Mouse (Mus musculus) CH12.LX (cell line): ENCODE measurements around the gene Tcf25. TPM values are rescaled to one million over a fixed set of nuclear protein-coding genes. Genes with fewer than 3 reads are reported as not detected.

Source experiments
- DNase-seq: peaks from one replicate; pipeline ENCODE4 v3.0.0-alpha.2; 2013; ENCODE audit errors: extremely low read depth
- H3K27ac ChIP-seq: 2 replicates; pipeline ENCODE4 v1.5.1; 2012; ENCODE audit warnings: low read depth, mild to moderate bottlenecking, control low read depth, moderate library complexity; ENCODE audit not compliant: insufficient read depth
- H3K27me3 ChIP-seq: replicated peaks from 2 replicates; pipeline ENCODE3; 2012; ENCODE audit warnings: inconsistent platforms
- H3K36me3 ChIP-seq, 2 experiments: replicated peaks in 1 of 2; 2 replicates each; pipeline versions ENCODE3 to v1.6.1; 2012; ENCODE audit warnings: inconsistent platforms in 1 of 2, low read length in 1 of 2, mild to moderate bottlenecking in 1 of 2, mixed read lengths in 1 of 2, moderate library complexity in 1 of 2; ENCODE audit not compliant: control insufficient read depth in 1 of 2, insufficient read depth in 1 of 2
- H3K4me1 ChIP-seq, 2 experiments: 2 replicates each; pipeline ENCODE4 v1.6.1; 2012; ENCODE audit warnings: inconsistent platforms in 1 of 2, moderate library complexity in 1 of 2; ENCODE audit not compliant: insufficient read depth in 2 of 2, control insufficient read depth in 1 of 2
- H3K4me2 ChIP-seq: 2 replicates; pipeline ENCODE4 v1.6.1; 2012; ENCODE audit warnings: low read depth, mild to moderate bottlenecking, control low read depth; ENCODE audit not compliant: poor library complexity, insufficient read depth, severe bottlenecking
- H3K4me3 ChIP-seq, 3 experiments: fragments of 150-350 bp in 1 of 3; sonication (generic) in 1 of 3; replicated peaks in 1 of 3; 2 replicates each; pipeline versions ENCODE3 to v1.5.1; 2011 to 2012; ENCODE audit warnings: low read depth in 2 of 3, low read length in 2 of 3, mild to moderate bottlenecking in 2 of 3, moderate library complexity in 2 of 3, control low read depth in 1 of 3, improper control_type of control experiment in 1 of 3, inconsistent platforms in 1 of 3, mixed read lengths in 1 of 3; ENCODE audit not compliant: poor library complexity in 1 of 3
- H3K79me2 ChIP-seq: replicated peaks from 2 replicates; pipeline ENCODE4 v1.6.1; 2012; ENCODE audit warnings: mild to moderate bottlenecking, moderate library complexity; ENCODE audit not compliant: control insufficient read depth, poor library complexity, insufficient read depth, severe bottlenecking; ENCODE audit errors: extremely low read depth
- H3K9ac ChIP-seq: 2 replicates; pipeline ENCODE4 v1.6.1; 2012; ENCODE audit warnings: low read depth, mild to moderate bottlenecking, control low read depth, moderate library complexity; ENCODE audit not compliant: insufficient read depth
- H3K9me3 ChIP-seq: replicated peaks from 2 replicates; pipeline ENCODE3; 2012; ENCODE audit warnings: low read length, inconsistent platforms, mixed read lengths
- BHLHE40 ChIP-seq: IDR thresholded peaks from 2 replicates; pipeline ENCODE4 v1.6.1; 2011; ENCODE audit warnings: mild to moderate bottlenecking, low read depth, low read length, improper control_type of control experiment
- CTCF ChIP-seq, 2 experiments: IDR thresholded peaks in 1 of 2; conservative IDR thresholded peaks in 1 of 2; 2 replicates each; pipeline ENCODE4 v1.5.1; 2011 to 2012; ENCODE audit warnings: low read depth in 2 of 2, low read length in 2 of 2, improper control_type of control experiment in 1 of 2, inconsistent platforms in 1 of 2, mild to moderate bottlenecking in 1 of 2, moderate library complexity in 1 of 2
- E2F4 ChIP-seq: IDR thresholded peaks from 2 replicates; pipeline ENCODE4 v1.6.1; 2011; ENCODE audit warnings: low read depth, low read length, improper control_type of control experiment; ENCODE audit not compliant: insufficient replicate concordance
- EP300 ChIP-seq: IDR thresholded peaks from 2 replicates; pipeline ENCODE4 v1.6.1; 2011; ENCODE audit warnings: low read length, improper control_type of control experiment
- ETS1 ChIP-seq: conservative IDR thresholded peaks from 2 replicates; pipeline ENCODE4 v1.6.1; 2012; ENCODE audit warnings: low read depth, mild to moderate bottlenecking, inconsistent platforms, low read length, improper control_type of control experiment, moderate library complexity
- GABPA ChIP-seq: IDR thresholded peaks from 2 replicates; pipeline ENCODE4 v1.6.1; 2012; ENCODE audit warnings: low read depth, low read length, improper control_type of control experiment, inconsistent platforms; ENCODE audit not compliant: insufficient replicate concordance
- IRF4 ChIP-seq: IDR thresholded peaks from 2 replicates; pipeline ENCODE4 v1.6.1; 2014; ENCODE audit warnings: low read depth, mild to moderate bottlenecking, inconsistent platforms, low read length, improper control_type of control experiment
- JUN ChIP-seq: IDR thresholded peaks from 2 replicates; pipeline ENCODE4 v1.6.1; 2011; ENCODE audit warnings: low read depth, mild to moderate bottlenecking, low read length, improper control_type of control experiment, moderate library complexity; ENCODE audit not compliant: insufficient read depth
- JUND ChIP-seq: conservative IDR thresholded peaks from 2 replicates; pipeline ENCODE4 v1.6.1; 2011; ENCODE audit warnings: low read depth, low read length, improper control_type of control experiment
- KAT2A ChIP-seq: IDR thresholded peaks from 2 replicates; pipeline ENCODE4 v1.6.1; 2012; ENCODE audit warnings: low read length, improper control_type of control experiment, inconsistent platforms; ENCODE audit not compliant: insufficient replicate concordance
- MAFK ChIP-seq: IDR thresholded peaks from 2 replicates; pipeline ENCODE4 v1.6.1; 2011; ENCODE audit warnings: low read length, improper control_type of control experiment; ENCODE audit not compliant: insufficient replicate concordance
- MAX ChIP-seq: IDR thresholded peaks from 2 replicates; pipeline ENCODE4 v1.6.1; 2011; ENCODE audit warnings: low read length, improper control_type of control experiment
- MAZ ChIP-seq: IDR thresholded peaks from 2 replicates; pipeline ENCODE4 v1.6.1; 2012; ENCODE audit warnings: low read depth, mild to moderate bottlenecking, inconsistent platforms, low read length, improper control_type of control experiment, moderate library complexity
- MXI1 ChIP-seq: IDR thresholded peaks from 2 replicates; pipeline ENCODE4 v1.6.1; 2011; ENCODE audit warnings: mild to moderate bottlenecking, low read depth, low read length, improper control_type of control experiment
- NELFE ChIP-seq: IDR thresholded peaks from 2 replicates; pipeline ENCODE4 v1.6.1; 2011; ENCODE audit warnings: low read depth, low read length, improper control_type of control experiment
- NRF1 ChIP-seq: IDR thresholded peaks from 2 replicates; pipeline ENCODE4 v1.6.1; 2014; ENCODE audit warnings: low read depth, mild to moderate bottlenecking, inconsistent platforms, low read length, improper control_type of control experiment, moderate library complexity
- PAX5 ChIP-seq: IDR thresholded peaks from 2 replicates; pipeline ENCODE4 v1.6.1; 2012; ENCODE audit warnings: low read length, inconsistent platforms, mixed read lengths
- POLR2AphosphoS2 ChIP-seq: IDR thresholded peaks from 2 replicates; pipeline ENCODE4 v1.6.1; 2011; ENCODE audit warnings: low read depth, low read length, improper control_type of control experiment
- RAD21 ChIP-seq: IDR thresholded peaks from 2 replicates; pipeline ENCODE4 v1.6.1; 2011; ENCODE audit warnings: low read depth, mild to moderate bottlenecking, low read length, improper control_type of control experiment, moderate library complexity
- SIN3A ChIP-seq: IDR thresholded peaks from 2 replicates; pipeline ENCODE4 v1.6.1; 2012; ENCODE audit warnings: low read length, improper control_type of control experiment, inconsistent platforms
- SMC3 ChIP-seq: IDR thresholded peaks from 2 replicates; pipeline ENCODE4 v1.6.1; 2011; ENCODE audit warnings: low read depth, low read length, improper control_type of control experiment
- TBP ChIP-seq: conservative IDR thresholded peaks from 2 replicates; pipeline ENCODE4 v1.6.1; 2011; ENCODE audit warnings: low read depth, low read length, improper control_type of control experiment
- TCF12 ChIP-seq: IDR thresholded peaks from 2 replicates; pipeline ENCODE4 v1.6.1; 2014; ENCODE audit warnings: low read depth, mild to moderate bottlenecking, inconsistent platforms, low read length, improper control_type of control experiment
- UBTF ChIP-seq: IDR thresholded peaks from 2 replicates; pipeline ENCODE4 v1.6.1; 2012; ENCODE audit warnings: low read depth, mild to moderate bottlenecking, inconsistent platforms, low read length, improper control_type of control experiment, moderate library complexity
- USF1 ChIP-seq: IDR thresholded peaks from 2 replicates; pipeline ENCODE4 v1.6.1; 2014; ENCODE audit warnings: low read depth, mild to moderate bottlenecking, inconsistent platforms, low read length, improper control_type of control experiment
- USF2 ChIP-seq: conservative IDR thresholded peaks from 2 replicates; pipeline ENCODE4 v1.6.1; 2011; ENCODE audit warnings: low read depth, low read length, improper control_type of control experiment
- ZC3H11A ChIP-seq: IDR thresholded peaks from 2 replicates; pipeline ENCODE4 v1.6.1; 2012; ENCODE audit warnings: low read depth, mild to moderate bottlenecking, inconsistent platforms, low read length, improper control_type of control experiment
- ZNF384 ChIP-seq: IDR thresholded peaks from 2 replicates; pipeline ENCODE4 v1.6.1; 2012; ENCODE audit warnings: low read depth, low read length, improper control_type of control experiment, inconsistent platforms
- dilution Hi-C: fragments of 300-500 bp; cut with MboI; formaldehyde crosslinking; loops from 2 replicates; pipeline ENCODE4 v1.14.3; 2020; ENCODE audit warnings: low sequenced_read_pairs; ENCODE audit not compliant: extremely low pct_unique_long_range_greater_than_20kb, extremely low pct_ligation_motif_present
- in situ Hi-C: fragments of 300-500 bp; cut with MboI; formaldehyde crosslinking; loops from 3 replicates; pipeline ENCODE4 v1.14.3; 2019; ENCODE audit warnings: low sequenced_read_pairs, low pct_ligation_motif_present, low pct_unique_long_range_greater_than_20kb, mixed read lengths
- polyA plus RNA-seq: library from polyadenylated mRNA; unstranded; fragments of >175 nt; gene quantifications from 2 replicates; pipeline ENCODE4 v1.2.1, GENCODE M21; 2012; ENCODE audit warnings: low read depth; ENCODE audit not compliant: insufficient read length
- total RNA-seq, 2 experiments: library from RNA; depleted of rRNA; stranded (reverse); fragments of 300-350 nt in 1 of 2; fragments of >200 nt in 1 of 2; gene quantifications; 2 replicates each; pipeline ENCODE4 v1.2.3; 2012 to 2014

Gene Tcf25
- total and polyA plus RNA-seq, 3 experiments, result 168 to 393 (median 207) TPM

DNA sequence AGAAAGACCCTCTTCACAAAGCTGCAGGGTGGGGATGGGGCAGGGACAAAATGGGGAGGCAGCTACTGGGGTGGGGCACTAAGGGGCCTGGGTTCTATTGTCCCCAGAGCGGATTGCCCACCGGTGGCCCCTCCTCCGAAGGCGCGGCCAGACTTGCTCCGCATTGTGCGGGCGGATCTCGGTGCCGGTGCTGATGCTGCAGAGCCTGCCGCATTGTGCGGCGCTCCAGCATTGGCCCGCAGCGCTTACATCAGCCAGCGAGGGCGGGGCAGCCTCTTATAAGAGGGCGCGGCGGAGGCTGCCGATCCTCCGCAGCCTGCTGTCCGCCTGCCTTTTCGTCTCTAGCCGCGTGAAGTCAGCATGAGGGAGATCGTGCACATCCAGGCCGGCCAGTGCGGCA is 37.7 kb downstream of the Tcf25 start, which contains the start of gene Tubb3 (continued):
- TF ChIP-seq TBP (peak; percentile 59; the same call in 1 of the 2 replicates), KAT2A (no peak), E2F4 (no peak), CTCF (conservative IDR thresholded peaks at IDR 0.05 in 1 of 2, IDR thresholded peaks at IDR 0.05 in 1 of 2; ENCODE audit: low read depth in 2 of 2, low read length in 2 of 2) (no peak), USF2 (no peak), MAZ (peak; percentile 60), GABPA (no peak), SMC3 (no peak), MAFK (no peak), TCF12 (no peak), ETS1 (no peak)
- TF ChIP-seq, all 38 proteins: peak for 6

DNA sequence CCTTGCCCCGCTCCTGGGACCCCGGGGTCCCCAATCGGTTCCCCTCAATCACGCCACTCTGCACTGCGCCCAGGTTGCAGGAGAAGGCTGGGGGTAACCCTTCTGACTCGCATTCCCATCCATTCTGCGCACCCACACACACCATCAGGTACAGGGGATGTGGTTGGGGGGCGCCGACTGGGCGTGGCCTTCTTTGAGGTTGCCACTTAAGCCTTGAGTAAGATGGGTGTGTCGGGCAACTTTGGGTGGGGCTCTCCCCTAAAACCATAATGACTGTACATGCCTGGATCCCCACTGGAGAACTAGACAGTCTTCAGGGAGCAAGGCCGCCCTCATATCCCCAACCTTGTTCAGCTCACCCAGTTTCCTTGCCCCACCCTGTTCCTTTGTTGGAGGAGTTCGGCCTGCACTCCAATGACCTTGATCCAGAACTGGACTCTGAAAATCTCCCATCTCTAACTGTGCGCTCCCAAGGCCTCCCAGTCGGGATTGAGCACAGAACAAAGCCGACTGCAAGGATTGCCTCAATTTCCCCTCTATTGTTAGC is 38.3 kb downstream of the Tcf25 start:
- peak overlapping the region in 2 of 3 experiments; percentile 36 to 55 for H3K4me3 ChIP-seq
- H3K27me3 ChIP-seq, result peaks cover 41% of the 10 kb centered on the region
- in situ Hi-C loops (no loop called here), dilution Hi-C loops (no loop called here)
- H3K36me3 ChIP-seq, result no peaks in the 10 kb centered on the region
- H3K9ac ChIP-seq, result peak overlapping the region; percentile 16; the same call in 1 of the 2 replicates
- H3K79me2 ChIP-seq, result no peaks in the 10 kb centered on the region
- peaks cover 36 to 64% of the 10 kb centered on the region in 2 experiments for H3K4me1 ChIP-seq
- H3K4me2 ChIP-seq, result peak overlapping the region; percentile 95
- no peak overlapping the region for H3K27ac ChIP-seq
- DNase-seq, result no peak
- no peaks in the 10 kb centered on the region for H3K9me3 ChIP-seq
- TF ChIP-seq NELFE (no peak), SMC3 (no peak), MXI1 (no peak), TBP (0 out of 2 replicates have a peak, but pooled peaks have one; percentile 0), ZC3H11A (no peak), PAX5 (no peak), ETS1 (no peak)
- TF ChIP-seq, all 38 proteins: peak for 1

DNA sequence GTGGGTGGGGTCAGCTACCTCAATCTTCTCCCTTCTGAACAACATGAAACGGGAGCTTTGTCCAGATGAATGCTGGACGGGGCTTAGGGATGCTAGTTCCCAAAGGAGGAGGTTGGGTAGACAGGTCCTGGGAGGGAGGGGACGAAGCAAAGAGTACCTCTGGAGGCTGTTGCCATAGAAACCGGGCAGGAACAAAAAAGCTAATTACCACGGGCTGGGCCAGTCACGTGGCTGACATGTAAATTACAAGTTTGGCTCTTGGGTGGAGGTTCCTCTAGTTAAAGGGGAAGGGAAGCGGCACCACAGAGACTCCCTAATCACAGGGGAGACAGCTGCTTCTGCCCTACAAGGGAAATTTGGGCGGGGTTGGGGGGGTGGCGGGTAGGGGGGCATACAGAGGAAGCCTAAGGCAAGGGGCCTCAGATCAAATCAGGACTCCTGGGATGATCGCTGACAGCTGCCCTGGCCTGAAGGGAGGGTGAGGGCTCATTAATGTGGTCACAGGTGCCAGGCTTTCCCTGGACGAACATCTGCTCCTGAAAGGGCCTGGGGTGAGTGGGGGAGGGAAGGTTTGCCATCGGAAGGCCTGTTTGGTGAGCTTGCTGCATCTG is 39.1 kb downstream of the Tcf25 start:
- Histone ChIP-seq H3K79me2 (no peaks in the 10 kb centered on the region), H3K4me1 (peaks cover 35 to 61% of the 10 kb centered on the region in 2 experiments), H3K27ac (no peak overlapping the region), H3K36me3 (no peaks in the 10 kb centered on the region), H3K9me3 (no peaks in the 10 kb centered on the region), H3K4me3 (peak overlapping the region in 1 of 3 experiments; percentile 15), H3K27me3 (peaks cover 38% of the 10 kb centered on the region), H3K4me2 (peak overlapping the region; percentile 37), H3K9ac (no peak overlapping the region)
- dilution Hi-C loops, result no loop called here
- in situ Hi-C loops, result no loop called here
- DNase-seq, result peak; percentile 88
- TF ChIP-seq EP300 (0 out of 2 replicates have a peak, but pooled peaks have one; percentile 10), ZNF384 (no peak), CTCF (conservative IDR thresholded peaks at IDR 0.05 in 1 of 2, IDR thresholded peaks at IDR 0.05 in 1 of 2; ENCODE audit: low read depth in 2 of 2, low read length in 2 of 2) (no peak), MAFK (no peak), GABPA (no peak), USF1 (peak; percentile 86), BHLHE40 (peak; percentile 76), UBTF (no peak), MAX (peak; percentile 75), IRF4 (no peak), TCF12 (0 out of 2 replicates have a peak, but pooled peaks have one; percentile 20), SIN3A (0 out of 2 replicates have a peak, but pooled peaks have one; percentile 58), MXI1 (peak; percentile 68), NRF1 (no peak), RAD21 (no peak), JUN (no peak), JUND (no peak), TBP (no peak), POLR2AphosphoS2 (no peak), PAX5 (no peak)
